Mouse (Mus musculus) liver, embryonic 14.5 days (tissue): ENCODE measurements at regions not wholly inside any gene's neighbourhood (a gene's known extent, or its start where the extent isn't known, plus 50 kb on each side); places are given as distances from the start of the nearest gene placed in this dataset.

Experiments used
- ATAC-seq: fragments of 200-750 bp; cut with Nextera tagmentation; 2 replicates; pipeline ENCODE4 v1.8.0; 2017; ENCODE audit warnings: moderate number of reproducible peaks, mild to moderate bottlenecking, moderate library complexity; ENCODE audit not compliant: insufficient read depth
- DNase-seq, 3 experiments: peaks; one replicate each; pipeline ENCODE4 v3.0.0-alpha.2; 2012 to 2013; ENCODE audit warnings: low read depth in 3 of 3, low spot score in 3 of 3
- H3K27ac ChIP-seq: fragments of 300-500 bp; sonication (generic); 2 replicates; pipeline ENCODE4 v1.5.1; 2014; ENCODE audit warnings: moderate library complexity, mild to moderate bottlenecking, control low read depth, inconsistent platforms
- H3K27me3 ChIP-seq: fragments of 300-500 bp; sonication (generic); 2 replicates; pipeline ENCODE4 v1.6.1; 2014; ENCODE audit warnings: mild to moderate bottlenecking, low read length, moderate library complexity; ENCODE audit not compliant: control insufficient read depth, insufficient read depth
- H3K36me3 ChIP-seq: fragments of 300-500 bp; sonication (generic); replicated peaks from 2 replicates; pipeline ENCODE4 v1.6.1; 2014; ENCODE audit warnings: low read depth; ENCODE audit not compliant: control insufficient read depth, insufficient read depth
- H3K4me1 ChIP-seq, 2 experiments: fragments of 200-500 bp in 1 of 2; fragments of 300-500 bp in 1 of 2; sonication (generic) in 1 of 2; replicated peaks; 2 replicates each; pipeline ENCODE4 v1.6.1; 2012 to 2014; ENCODE audit warnings: antibody characterized with exemption in 1 of 2, inconsistent platforms in 1 of 2, low read length in 1 of 2; ENCODE audit not compliant: control insufficient read depth in 2 of 2, insufficient read depth in 2 of 2
- H3K4me2 ChIP-seq: fragments of 300-500 bp; sonication (generic); 2 replicates; pipeline ENCODE4 v1.6.1; 2014; ENCODE audit warnings: low read depth, mild to moderate bottlenecking, control low read depth, moderate library complexity
- H3K4me3 ChIP-seq, 2 experiments: fragments of 200-500 bp in 1 of 2; fragments of 300-500 bp in 1 of 2; sonication (generic) in 1 of 2; 2 replicates each; pipeline ENCODE4 v1.5.1; 2012 to 2014; ENCODE audit warnings: low read depth in 2 of 2, low read length in 2 of 2, mild to moderate bottlenecking in 2 of 2, control low read depth in 1 of 2, inconsistent platforms in 1 of 2, moderate library complexity in 1 of 2; ENCODE audit not compliant: insufficient read depth in 1 of 2
- H3K9ac ChIP-seq: fragments of 300-500 bp; sonication (generic); replicated peaks from 2 replicates; pipeline ENCODE4 v1.6.1; 2014; ENCODE audit warnings: mild to moderate bottlenecking, control low read depth, moderate library complexity
- H3K9me3 ChIP-seq: fragments of 300-500 bp; sonication (generic); 2 replicates; pipeline ENCODE4 v1.6.1; 2016; ENCODE audit warnings: low read length, mixed read lengths; ENCODE audit not compliant: control insufficient read depth
- CTCF ChIP-seq: IDR thresholded peaks from 2 replicates; pipeline ENCODE4 v1.5.1; 2016; ENCODE audit warnings: antibody characterized with exemption, low read depth, control low read depth
- EP300 ChIP-seq: IDR thresholded peaks from 2 replicates; pipeline ENCODE4 v1.6.1; 2016; ENCODE audit warnings: antibody characterized with exemption, low read depth
- WGBS: fragments of 180-500 bp; shearing (Covaris S2); extraction: QIAGEN DNeasy Blood & Tissue Kit; methylation state at CpG from one replicate; pipeline ENCODE4 v1.1.7; 2014; ENCODE audit not compliant: insufficient replicate concordance; 5-methylcytosine and 5-hydroxymethylcytosine counted together

DNA sequence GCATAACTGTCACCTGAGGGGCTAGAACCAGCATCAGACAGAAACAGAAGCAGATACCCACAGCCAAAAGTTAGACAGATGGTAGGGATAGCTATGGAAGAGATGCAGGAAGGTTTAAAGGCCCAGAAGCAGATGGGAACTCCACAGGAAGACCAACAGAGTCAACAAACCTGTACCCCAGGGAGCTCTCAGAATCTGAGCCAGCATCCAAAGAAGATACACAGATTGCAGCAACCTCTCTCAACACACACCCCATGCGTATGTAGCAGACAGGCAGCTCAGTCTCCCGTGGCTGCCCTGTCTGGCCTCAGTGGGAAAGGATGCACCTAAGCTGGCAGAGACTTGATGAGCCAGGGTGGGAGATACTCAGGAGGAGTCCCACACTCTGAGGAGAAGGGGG, 108.4 kb upstream of the Adamts3 start:
- Histone ChIP-seq H3K9ac (no peak overlapping the region), H3K9me3 (no peaks in the 10 kb centered on the region), H3K4me1 (no peaks in the 10 kb centered on the region), H3K27ac (no peak overlapping the region), H3K36me3 (no peaks in the 10 kb centered on the region), H3K4me3 (no peak overlapping the region), H3K27me3 (no peaks in the 10 kb centered on the region), H3K4me2 (no peak overlapping the region)
- TF ChIP-seq EP300 (no peak), CTCF (no peak)
- 64% methylated on average over 2 of the region's 2 CpGs for WGBS
- ATAC-seq (no peak), DNase-seq (no peak)

DNA sequence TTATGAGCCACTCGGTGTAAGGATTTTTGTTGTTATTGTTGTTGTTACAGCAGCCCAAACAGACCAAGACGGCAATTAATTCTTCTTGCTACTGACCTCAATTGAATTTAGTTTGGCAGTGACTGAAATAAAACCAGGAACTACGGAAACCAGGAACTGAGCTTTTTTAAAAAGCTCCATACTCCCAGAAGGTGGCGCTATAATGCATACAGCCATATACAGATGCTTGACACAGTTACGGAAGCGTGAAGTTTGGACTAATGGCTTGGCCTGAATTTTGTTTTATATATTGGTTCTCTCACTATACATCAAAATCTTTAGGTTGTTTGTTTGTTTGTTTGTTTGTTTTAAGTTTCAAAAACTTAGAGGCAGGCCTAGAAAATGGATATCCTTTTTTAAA, 98.5 kb upstream of the Adamts3 start:
- no peak for DNase-seq

DNA sequence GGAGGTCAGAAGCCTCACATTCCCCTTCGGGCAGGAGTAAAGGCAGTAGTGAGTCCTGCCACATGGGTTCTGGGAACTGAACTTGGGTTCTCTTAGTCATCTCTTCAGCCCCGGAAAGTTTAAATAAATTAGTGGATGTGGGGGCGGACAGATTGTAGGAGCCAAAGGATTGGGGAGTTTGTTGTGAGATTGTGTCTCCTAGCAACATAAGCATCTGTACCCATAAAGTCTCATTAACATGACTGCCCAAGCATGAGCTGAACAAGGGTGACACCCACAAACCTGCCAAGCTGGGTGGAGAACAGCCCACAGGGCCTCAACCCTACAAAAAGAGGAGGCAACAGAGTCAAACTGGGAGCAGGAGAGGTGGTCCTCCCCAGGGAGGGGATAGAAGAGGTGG, 97.1 kb upstream of the Adamts3 start:
- no peaks in the 10 kb centered on the region for H3K4me1 ChIP-seq
- no peaks in the 10 kb centered on the region for H3K27me3 ChIP-seq
- no peaks in the 10 kb centered on the region for H3K36me3 ChIP-seq
- H3K4me3 ChIP-seq: no peak overlapping the region
- H3K9me3 ChIP-seq: no peaks in the 10 kb centered on the region
- 70% methylated on average over 3 of the region's 3 CpGs for WGBS
- no peak overlapping the region for H3K9ac ChIP-seq
- H3K4me2 ChIP-seq: no peak overlapping the region
- DNase-seq (no peak), ATAC-seq (no peak)
- TF ChIP-seq EP300: no peak
- TF ChIP-seq CTCF: no peak
- H3K27ac ChIP-seq: no peak overlapping the region

More for the DNA sequence above, 98.5 kb upstream of the Adamts3 start:
- Histone ChIP-seq H3K9me3 (no peaks in the 10 kb centered on the region), H3K36me3 (no peaks in the 10 kb centered on the region), H3K4me1 (no peaks in the 10 kb centered on the region), H3K4me2 (no peak overlapping the region), H3K4me3 (no peak overlapping the region), H3K9ac (no peak overlapping the region), H3K27me3 (no peaks in the 10 kb centered on the region), H3K27ac (no peak overlapping the region)
- no peak for TF ChIP-seq EP300
- peak; percentile 30; the same call in 1 of the 2 replicates for TF ChIP-seq CTCF
- ATAC-seq: no peak
- 50% methylated on average over 6 of the region's 6 CpGs for WGBS

DNA sequence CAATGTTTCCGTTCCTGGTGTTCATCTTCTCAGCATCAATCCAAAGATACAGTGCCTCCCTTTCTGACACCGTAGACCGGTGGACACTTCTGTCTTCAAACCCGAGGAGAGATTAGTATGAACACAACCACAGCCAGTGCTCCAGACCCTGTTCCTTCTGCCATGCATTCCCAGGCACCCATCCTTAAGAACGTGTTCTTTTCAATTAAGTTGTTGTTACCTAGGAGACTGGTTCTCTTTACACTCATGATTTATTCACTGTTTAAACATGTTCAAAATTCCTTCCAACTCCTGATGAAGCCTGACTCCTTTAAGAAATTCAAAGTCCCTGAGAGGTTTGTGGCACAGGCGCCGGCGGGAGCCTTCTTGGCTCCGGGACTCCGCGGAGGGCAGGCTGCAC, 69.5 kb upstream of the Adamts3 start:
- H3K9ac ChIP-seq: no peak overlapping the region
- 78% methylated on average over 11 of the region's 11 CpGs for WGBS
- H3K4me2 ChIP-seq: no peak overlapping the region
- no peaks in the 10 kb centered on the region for H3K27me3 ChIP-seq
- H3K4me1 ChIP-seq: no peaks in the 10 kb centered on the region
- TF ChIP-seq CTCF (no peak), EP300 (no peak)
- H3K27ac ChIP-seq: no peak overlapping the region
- ATAC-seq: no peak
- no peaks in the 10 kb centered on the region for H3K36me3 ChIP-seq
- DNase-seq: no peak
- H3K4me3 ChIP-seq: no peak overlapping the region
- H3K9me3 ChIP-seq: no peaks in the 10 kb centered on the region

DNA sequence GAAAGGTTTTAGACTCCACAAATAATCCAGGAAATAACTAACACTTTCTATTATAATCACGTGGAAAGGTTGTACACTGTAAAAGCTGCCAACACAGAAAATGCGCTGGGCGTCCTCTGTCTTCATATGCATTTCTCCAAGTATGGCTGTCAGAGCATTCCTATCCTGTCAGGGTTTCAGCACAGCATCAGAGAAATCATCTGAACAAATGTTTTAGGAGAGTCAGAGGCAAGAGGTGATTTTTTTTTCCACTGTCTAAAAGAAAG, 62.5 kb upstream of the Adamts3 start:
- no peaks in the 10 kb centered on the region for H3K27me3 ChIP-seq
- ATAC-seq: no peak
- no peak overlapping the region for H3K9ac ChIP-seq
- no peak overlapping the region for H3K4me3 ChIP-seq
- DNase-seq: no peak
- no peak overlapping the region for H3K4me2 ChIP-seq
- no peak for TF ChIP-seq CTCF
- no peak for TF ChIP-seq EP300
- H3K4me1 ChIP-seq: no peaks in the 10 kb centered on the region
- no peaks in the 10 kb centered on the region for H3K36me3 ChIP-seq
- 70% methylated on average over 3 of the region's 3 CpGs for WGBS
- H3K9me3 ChIP-seq: no peaks in the 10 kb centered on the region
- H3K27ac ChIP-seq: no peak overlapping the region
